Mouse (Mus musculus): ENCODE results near the gene Unc119. TPM values are rescaled to one million over a fixed set of nuclear protein-coding genes. Genes with fewer than 3 reads are reported as not detected.

Gene Unc119
- total and polyA plus RNA-seq, 2 experiments: 5.5 to 12.7 TPM

DNA sequence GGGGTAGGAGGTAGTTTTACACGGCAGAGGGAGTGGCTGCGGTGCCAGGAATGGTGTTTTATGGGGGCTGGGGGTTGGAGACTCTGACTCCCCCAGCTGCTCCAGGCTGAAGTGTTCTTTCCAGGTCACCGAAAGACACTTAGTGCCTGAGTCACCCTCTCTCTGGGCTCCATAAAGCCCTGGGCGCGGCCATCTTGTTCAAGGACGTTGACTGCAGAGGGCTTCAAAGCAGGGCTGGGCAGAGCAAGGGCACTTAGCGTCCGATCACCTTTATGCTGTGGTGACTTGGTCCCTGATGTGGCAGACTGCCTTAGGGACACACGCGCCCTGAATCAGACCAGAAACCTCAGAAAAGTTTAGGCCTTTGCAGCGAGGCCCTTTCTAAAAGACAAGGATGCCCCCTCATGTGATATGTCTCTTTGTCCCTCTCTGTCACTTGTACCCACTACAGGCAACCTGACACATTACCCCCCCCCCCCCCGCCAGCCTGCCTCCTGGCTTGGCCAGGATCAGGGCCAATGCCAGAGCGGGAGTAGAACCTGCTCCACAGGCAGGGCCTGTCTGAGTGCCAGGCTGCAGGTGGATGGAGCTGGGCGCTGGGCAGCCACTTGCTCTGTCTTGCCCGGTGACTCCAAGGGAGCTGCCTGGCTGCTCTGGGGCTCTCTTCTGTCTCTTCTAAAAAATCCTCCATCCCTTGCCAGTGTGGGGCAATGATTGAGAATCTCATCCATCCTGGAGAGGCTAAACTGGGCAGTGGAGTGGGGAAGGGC, 24.4 kb downstream of the Unc119 start:
- Histone ChIP-seq H3K79me2 (ENCODE audit: control insufficient read depth, insufficient read depth, low read length) (no peaks in the 10 kb centered on the region), H3K4me1 (ENCODE audit: control insufficient read depth, insufficient read depth, low read length) (no peaks in the 10 kb centered on the region), H3K27ac (replicated peaks; ENCODE audit: insufficient read depth, low read depth, low read length) (no peak overlapping the region), H3K36me3 (ENCODE audit: control insufficient read depth, insufficient read depth, low read length) (no peaks in the 10 kb centered on the region), H3K27me3 (ENCODE audit: control insufficient read depth, insufficient read depth, low read length) (no peaks in the 10 kb centered on the region), H3K9ac (ENCODE audit: low read depth, low read length) (no peak overlapping the region), H3K4me3 (ENCODE audit: insufficient read depth, low read depth, low read length) (no peak overlapping the region)
- DNase-seq (ENCODE audit: extremely low read depth, low read depth, low spot score): no peak
- no peak for TF ChIP-seq CTCF (IDR thresholded peaks at IDR 0.05; ENCODE audit: low read depth, low read length)
- TF ChIP-seq POLR2A (IDR thresholded peaks at IDR 0.05; ENCODE audit: extremely low read depth, insufficient read depth, low read length): no peak
- WGBS: 96% methylated on average over 15 of the region's 15 CpGs

DNA sequence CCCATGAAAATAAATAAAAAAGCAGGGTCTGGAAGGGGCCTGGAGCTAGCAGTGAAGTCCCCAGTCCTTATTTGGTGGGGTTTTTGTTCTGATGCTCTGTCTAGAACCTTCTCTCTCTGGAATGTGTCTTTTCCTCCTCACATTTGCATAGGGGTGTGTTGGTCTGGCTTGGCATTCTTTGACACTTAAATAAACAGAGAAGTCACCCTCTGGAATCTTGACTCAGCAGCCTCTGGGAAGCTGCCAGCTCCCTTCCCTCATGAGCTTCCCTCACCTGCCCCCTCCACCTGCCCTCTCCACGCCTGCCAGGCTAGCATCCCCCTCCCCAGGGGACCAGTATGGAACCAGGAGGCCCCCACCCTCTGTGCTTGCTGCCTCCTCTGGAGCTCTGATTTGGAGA, 27.1 kb downstream of the Unc119 start:
- WGBS: 53% methylated on average over 1 of the region's 1 CpGs
- Histone ChIP-seq H3K27me3 (ENCODE audit: control insufficient read depth, insufficient read depth, low read length) (no peaks in the 10 kb centered on the region), H3K4me3 (ENCODE audit: insufficient read depth, low read depth, low read length) (no peak overlapping the region), H3K36me3 (ENCODE audit: control insufficient read depth, insufficient read depth, low read length) (no peaks in the 10 kb centered on the region), H3K27ac (replicated peaks; ENCODE audit: insufficient read depth, low read depth, low read length) (no peak overlapping the region), H3K4me1 (ENCODE audit: control insufficient read depth, insufficient read depth, low read length) (0 out of 2 replicates have a peak, but pooled peaks cover 3% of the 10 kb centered on the region), H3K79me2 (ENCODE audit: control insufficient read depth, insufficient read depth, low read length) (no peaks in the 10 kb centered on the region), H3K9ac (ENCODE audit: low read depth, low read length) (no peak overlapping the region)
- DNase-seq (ENCODE audit: extremely low read depth, low read depth, low spot score): no peak
- TF ChIP-seq POLR2A (IDR thresholded peaks at IDR 0.05; ENCODE audit: extremely low read depth, insufficient read depth, low read length): no peak
- no peak for TF ChIP-seq CTCF (IDR thresholded peaks at IDR 0.05; ENCODE audit: low read depth, low read length)

DNA sequence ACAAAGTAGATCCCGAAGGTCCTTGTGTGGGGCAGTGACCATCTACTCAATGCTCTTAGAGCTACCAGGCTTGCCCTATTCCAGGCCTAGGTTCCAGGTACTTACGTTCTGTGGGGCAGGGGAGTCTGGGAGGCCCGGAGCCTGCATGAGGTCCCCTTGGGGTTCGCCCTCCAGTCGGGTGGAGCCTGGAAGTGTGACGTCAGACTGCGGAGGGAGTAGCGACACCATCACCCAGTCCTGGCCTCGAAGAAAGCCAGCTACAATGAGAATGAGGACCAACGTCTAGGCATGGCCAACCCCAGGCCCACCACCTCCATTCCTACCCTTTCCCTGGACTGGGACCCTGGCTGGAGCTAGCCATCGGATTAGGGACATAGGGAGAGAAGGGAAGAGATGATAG, 28.4 kb downstream of the Unc119 start:
- H3K27ac ChIP-seq (replicated peaks; ENCODE audit: insufficient read depth, low read depth, low read length): no peak overlapping the region

DNA sequence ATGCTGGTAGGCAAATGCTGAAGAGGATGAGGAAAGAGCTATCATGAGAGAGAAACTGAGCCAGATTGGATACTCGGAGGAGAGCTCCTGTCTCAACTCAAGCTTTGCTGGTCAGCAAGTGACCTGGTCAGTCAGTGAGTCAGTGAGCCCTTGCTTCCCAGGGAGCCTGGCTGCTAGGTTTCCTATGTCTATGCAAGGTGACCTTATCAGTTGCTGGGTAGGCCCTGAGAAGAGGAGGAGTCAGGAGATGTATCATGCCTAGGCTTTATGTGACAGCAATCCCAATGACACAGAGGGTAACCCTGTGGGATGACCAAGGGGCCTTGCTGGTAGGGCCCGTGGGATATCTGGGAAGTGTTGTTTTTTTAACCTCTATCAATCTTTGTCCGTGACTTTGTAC, 28.9 kb downstream of the Unc119 start:
- Histone ChIP-seq H3K27me3 (ENCODE audit: control insufficient read depth, insufficient read depth, low read length) (no peaks in the 10 kb centered on the region), H3K4me1 (ENCODE audit: control insufficient read depth, insufficient read depth, low read length) (0 out of 2 replicates have a peak, but pooled peaks cover 3% of the 10 kb centered on the region), H3K36me3 (ENCODE audit: control insufficient read depth, insufficient read depth, low read length) (no peaks in the 10 kb centered on the region), H3K9ac (ENCODE audit: low read depth, low read length) (no peak overlapping the region), H3K27ac (replicated peaks; ENCODE audit: insufficient read depth, low read depth, low read length) (no peak overlapping the region), H3K79me2 (ENCODE audit: control insufficient read depth, insufficient read depth, low read length) (no peaks in the 10 kb centered on the region), H3K4me3 (ENCODE audit: insufficient read depth, low read depth, low read length) (no peak overlapping the region)
- WGBS: 61% methylated on average over 3 of the region's 3 CpGs
- TF ChIP-seq POLR2A (IDR thresholded peaks at IDR 0.05; ENCODE audit: extremely low read depth, insufficient read depth, low read length) (no peak), CTCF (IDR thresholded peaks at IDR 0.05; ENCODE audit: low read depth, low read length) (no peak)
- no peak for DNase-seq (ENCODE audit: extremely low read depth, low read depth, low spot score)

More for the DNA sequence above, 28.4 kb downstream of the Unc119 start:
- Histone ChIP-seq H3K9ac (ENCODE audit: low read depth, low read length) (no peak overlapping the region), H3K79me2 (ENCODE audit: control insufficient read depth, insufficient read depth, low read length) (no peaks in the 10 kb centered on the region), H3K27me3 (ENCODE audit: control insufficient read depth, insufficient read depth, low read length) (no peaks in the 10 kb centered on the region), H3K4me3 (ENCODE audit: insufficient read depth, low read depth, low read length) (no peak overlapping the region), H3K36me3 (ENCODE audit: control insufficient read depth, insufficient read depth, low read length) (no peaks in the 10 kb centered on the region), H3K4me1 (ENCODE audit: control insufficient read depth, insufficient read depth, low read length) (0 out of 2 replicates have a peak, but pooled peaks cover 3% of the 10 kb centered on the region)
- TF ChIP-seq POLR2A (IDR thresholded peaks at IDR 0.05; ENCODE audit: extremely low read depth, insufficient read depth, low read length) (no peak), CTCF (IDR thresholded peaks at IDR 0.05; ENCODE audit: low read depth, low read length) (no peak)
- 97% methylated on average over 11 of the region's 11 CpGs for WGBS
- no peak for DNase-seq (ENCODE audit: extremely low read depth, low read depth, low spot score)

DNA sequence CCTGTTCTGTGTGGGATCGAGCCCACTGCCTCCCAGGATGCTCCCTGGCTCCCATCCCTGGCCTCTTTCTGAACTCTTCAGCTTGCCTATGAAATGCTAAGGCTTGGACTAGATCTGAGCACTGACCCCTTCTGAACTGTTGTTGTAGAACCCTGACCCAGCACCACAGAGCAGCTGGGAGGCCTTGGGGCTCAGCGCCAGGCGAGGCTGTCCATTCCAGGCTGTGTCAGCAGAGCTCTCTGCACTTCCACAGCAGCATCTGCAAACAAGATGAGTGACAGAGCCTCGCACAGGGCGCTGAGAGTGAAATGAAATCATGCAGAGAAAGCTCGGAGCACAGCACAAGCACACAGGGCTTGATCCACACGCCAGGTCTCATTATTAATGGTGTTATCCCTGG, 29.3 kb downstream of the Unc119 start:
- DNase-seq (ENCODE audit: extremely low read depth, low read depth, low spot score): peak; percentile 66
- Histone ChIP-seq H3K4me3 (ENCODE audit: insufficient read depth, low read depth, low read length) (no peak overlapping the region), H3K4me1 (ENCODE audit: control insufficient read depth, insufficient read depth, low read length) (0 out of 2 replicates have a peak, but pooled peaks cover 3% of the 10 kb centered on the region), H3K27ac (replicated peaks; ENCODE audit: insufficient read depth, low read depth, low read length) (no peak overlapping the region), H3K9ac (ENCODE audit: low read depth, low read length) (no peak overlapping the region), H3K36me3 (ENCODE audit: control insufficient read depth, insufficient read depth, low read length) (no peaks in the 10 kb centered on the region), H3K79me2 (ENCODE audit: control insufficient read depth, insufficient read depth, low read length) (no peaks in the 10 kb centered on the region), H3K27me3 (ENCODE audit: control insufficient read depth, insufficient read depth, low read length) (no peaks in the 10 kb centered on the region)
- TF ChIP-seq CTCF (IDR thresholded peaks at IDR 0.05; ENCODE audit: low read depth, low read length) (no peak), POLR2A (IDR thresholded peaks at IDR 0.05; ENCODE audit: extremely low read depth, insufficient read depth, low read length) (no peak)
- WGBS: 22% methylated on average over 7 of the region's 7 CpGs

DNA sequence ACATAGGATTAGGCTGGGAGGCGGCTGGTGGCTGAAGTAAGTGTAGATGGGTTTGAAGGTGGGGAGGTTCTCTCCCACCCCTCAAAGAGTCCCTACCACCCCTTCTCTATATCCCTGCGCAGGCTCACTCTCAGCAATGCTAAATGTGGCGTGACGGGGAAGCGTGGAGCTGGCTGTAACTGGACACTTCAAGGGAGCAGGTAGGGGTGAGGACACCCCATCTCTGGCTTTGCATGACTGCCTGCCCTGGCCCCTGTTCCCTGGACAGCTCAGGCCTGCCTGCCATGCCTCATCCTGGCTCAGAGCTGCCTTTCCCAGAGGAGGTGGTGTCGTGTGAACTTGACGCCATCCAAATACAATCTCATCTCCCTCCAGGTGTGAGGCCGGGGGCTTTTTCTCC, 30.9 kb downstream of the Unc119 start:
- H3K4me3 ChIP-seq (ENCODE audit: insufficient read depth, low read depth, low read length): no peak overlapping the region
- H3K9ac ChIP-seq (ENCODE audit: low read depth, low read length): no peak overlapping the region
- WGBS: 96% methylated on average over 8 of the region's 8 CpGs
- no peak for DNase-seq (ENCODE audit: extremely low read depth, low read depth, low spot score)
- 0 out of 2 replicates have a peak, but pooled peaks cover 3% of the 10 kb centered on the region for H3K4me1 ChIP-seq (ENCODE audit: control insufficient read depth, insufficient read depth, low read length)
- H3K36me3 ChIP-seq (ENCODE audit: control insufficient read depth, insufficient read depth, low read length): no peaks in the 10 kb centered on the region
- no peaks in the 10 kb centered on the region for H3K79me2 ChIP-seq (ENCODE audit: control insufficient read depth, insufficient read depth, low read length)
- no peak for TF ChIP-seq CTCF (IDR thresholded peaks at IDR 0.05; ENCODE audit: low read depth, low read length)
- no peak for TF ChIP-seq POLR2A (IDR thresholded peaks at IDR 0.05; ENCODE audit: extremely low read depth, insufficient read depth, low read length)
- H3K27me3 ChIP-seq (ENCODE audit: control insufficient read depth, insufficient read depth, low read length): no peaks in the 10 kb centered on the region
- H3K27ac ChIP-seq (replicated peaks; ENCODE audit: insufficient read depth, low read depth, low read length): no peak overlapping the region

Measured in liver, adult 2 months (tissue).